Mouse (Mus musculus) spleen, adult 12 weeks (tissue): ENCODE results near the gene Gm3526.
"Not testable (repeated sequence)": the region's sequence is repeated elsewhere in the genome, so short reads cannot be mapped to it uniquely, and the experiment has no call there.

Experiments used
- DNase-seq: peaks from one replicate; pipeline ENCODE4 v3.0.0; 2022; ENCODE audit warnings: low spot score

Gm3526 gene

DNA sequence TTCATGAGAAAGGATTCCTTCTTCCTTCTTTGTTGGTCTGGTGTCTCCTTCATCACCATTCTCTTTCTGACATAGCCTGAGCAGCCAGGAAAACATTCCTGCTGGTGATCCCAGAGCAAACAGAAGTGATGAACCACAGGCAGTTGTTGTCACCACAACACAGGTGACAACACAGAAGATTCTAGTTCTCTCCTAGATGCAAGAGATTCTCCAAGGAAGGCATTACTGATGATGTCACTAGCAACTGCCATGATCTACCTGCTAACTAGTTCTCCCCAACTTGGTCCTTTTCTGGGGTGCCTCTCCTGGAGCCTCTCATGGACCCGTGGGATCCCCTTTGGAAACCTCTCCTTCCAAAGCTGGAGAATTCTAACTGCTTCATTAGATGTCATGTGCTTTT is at the start of gene Gm3526:
Gene Gm3526, minus strand, starts transcription at position 101 of the 400 bp plus-strand sequence.
- not testable (repeated sequence) for DNase-seq
